Mouse (Mus musculus) forebrain, embryonic 14.5 days (tissue): ENCODE results near the gene Dmrtc2. TPM values are rescaled to one million over a fixed set of nuclear protein-coding genes. Genes with fewer than 3 reads are reported as not detected.
A peak's percentile ranks its signal among the peaks of the same experiment; 100 is the strongest.
"Not testable (repeated sequence)": the region's sequence is repeated elsewhere in the genome, so short reads cannot be mapped to it uniquely, and the experiment has no call there.

Experiments used
- ATAC-seq: fragments of 200-750 bp; cut with Nextera tagmentation; 2 replicates; pipeline ENCODE4 v1.8.0; 2017; ENCODE audit warnings: mild to moderate bottlenecking, moderate library complexity
- DNase-seq: peaks from one replicate; pipeline ENCODE4 v3.0.0-alpha.2; 2015; ENCODE audit warnings: low spot score
- H3K27ac ChIP-seq: fragments of 300-500 bp; sonication (generic); 2 replicates; pipeline ENCODE4 v1.5.1; 2014; ENCODE audit warnings: low read depth, mild to moderate bottlenecking, control low read depth, low read length, moderate library complexity
- H3K27me3 ChIP-seq: fragments of 300-500 bp; sonication (generic); replicated peaks from 2 replicates; pipeline ENCODE4 v1.6.1; 2014; ENCODE audit warnings: low read length, control low read depth, mixed read lengths; ENCODE audit not compliant: control insufficient read depth, insufficient read depth
- H3K36me3 ChIP-seq: fragments of 300-500 bp; sonication (generic); 2 replicates; pipeline ENCODE4 v1.6.1; 2014; ENCODE audit warnings: low read length, control low read depth; ENCODE audit not compliant: control insufficient read depth, insufficient read depth
- H3K4me1 ChIP-seq: fragments of 300-500 bp; sonication (generic); 2 replicates; pipeline ENCODE4 v1.6.1; 2014; ENCODE audit warnings: antibody characterized with exemption, low read length, control low read depth; ENCODE audit not compliant: control insufficient read depth, insufficient read depth
- H3K4me2 ChIP-seq: fragments of 300-500 bp; sonication (generic); 2 replicates; pipeline ENCODE4 v1.6.1; 2014; ENCODE audit warnings: mild to moderate bottlenecking, control low read depth, low read length
- H3K4me3 ChIP-seq: fragments of 300-500 bp; sonication (generic); 2 replicates; pipeline ENCODE4 v1.5.1; 2014; ENCODE audit warnings: low read depth, low read length, control low read depth
- H3K9ac ChIP-seq: fragments of 300-500 bp; sonication (generic); 2 replicates; pipeline ENCODE4 v1.6.1; 2014; ENCODE audit warnings: mild to moderate bottlenecking, low read length, control low read depth, moderate library complexity
- H3K9me3 ChIP-seq: fragments of 300-500 bp; sonication (generic); replicated peaks from 2 replicates; pipeline ENCODE4 v1.6.1; 2016; ENCODE audit warnings: low read length, control low read depth, mixed read lengths; ENCODE audit not compliant: control insufficient read depth
- WGBS: fragments of 180-500 bp; shearing (Covaris S2); extraction: QIAGEN DNeasy Blood & Tissue Kit; methylation state at CpG from one replicate; pipeline ENCODE4 v1.1.7; 2014; 5-methylcytosine and 5-hydroxymethylcytosine counted together
- polyA plus RNA-seq: library from polyadenylated mRNA; unstranded; fragments of >200 nt; fragmentation: Nextera tagmentation; extraction: Ambion mirVana; gene quantifications from 2 replicates; pipeline ENCODE4 v1.2.1, GENCODE M21; 2014

Gene Dmrtc2
- polyA plus RNA-seq, 1 experiment from 2014 or later: not detected

GRCm38 (mm10) chr7:24845713-24846112, 24.1 kb upstream of the Dmrtc2 start:
- Histone ChIP-seq H3K4me3 (no peak overlapping the region), H3K9me3 (no peaks in the 10 kb centered on the region), H3K27ac (0 out of 2 replicates have a peak overlapping the region, but pooled peaks have one; percentile 11), H3K4me1 (no peaks in the 10 kb centered on the region), H3K4me2 (no peak overlapping the region), H3K36me3 (no peaks in the 10 kb centered on the region), H3K27me3 (no peaks in the 10 kb centered on the region), H3K9ac (no peak overlapping the region)
- peak; percentile 56 for DNase-seq
- peak; percentile 46; the same call in 1 of the 2 replicates for ATAC-seq
- 2% methylated on average over 6 of the region's 6 CpGs for WGBS

DNA sequence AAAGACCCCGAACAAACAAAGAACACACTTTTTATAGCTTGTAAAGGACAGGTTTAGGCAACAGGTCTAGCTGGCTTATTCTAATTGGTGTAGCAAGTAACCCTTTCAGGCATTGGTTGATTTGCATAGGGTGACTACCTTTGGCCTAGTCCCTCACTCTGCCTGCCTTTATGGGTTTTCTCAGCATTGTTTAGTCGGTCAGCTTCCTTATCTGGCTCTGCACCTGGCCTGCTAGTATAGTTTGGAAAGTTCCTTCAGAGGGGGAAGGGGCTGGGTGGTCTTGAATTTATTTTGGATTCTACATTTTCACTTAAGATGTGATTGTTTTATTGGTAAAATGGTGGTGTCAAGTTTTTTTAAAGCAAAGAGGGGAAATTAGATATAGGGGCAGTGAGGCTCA, 23.3 kb upstream of the Dmrtc2 start:
- not testable (repeated sequence) for H3K4me3 ChIP-seq, H3K9me3 ChIP-seq, H3K4me2 ChIP-seq, DNase-seq, H3K4me1 ChIP-seq, H3K27ac ChIP-seq, H3K36me3 ChIP-seq, H3K9ac ChIP-seq, H3K27me3 ChIP-seq, ATAC-seq
- 17% methylated on average over 2 of the region's 2 CpGs for WGBS

DNA sequence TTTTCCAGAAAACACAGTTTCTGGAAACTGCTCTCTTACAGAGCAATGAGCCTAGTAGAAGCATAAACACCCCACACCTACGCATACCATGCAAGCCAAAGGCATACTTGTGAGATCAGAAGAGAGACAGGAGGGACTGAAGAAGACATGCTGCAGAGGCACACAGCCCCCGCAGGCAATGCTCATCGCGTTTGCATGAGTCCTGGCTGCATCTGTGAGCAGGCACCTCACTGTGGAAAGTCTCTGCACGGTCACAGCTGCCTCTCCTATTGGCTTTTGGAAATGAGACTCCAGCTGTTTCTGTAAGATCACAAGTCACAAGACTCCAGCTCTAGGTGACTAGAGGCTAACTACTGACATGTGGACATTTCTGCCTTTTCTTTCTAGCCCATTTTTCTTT, 19.7 kb upstream of the Dmrtc2 start:
- H3K9me3 ChIP-seq: no peaks in the 10 kb centered on the region
- H3K9ac ChIP-seq: no peak overlapping the region
- no peak overlapping the region for H3K4me2 ChIP-seq
- WGBS: 33% methylated on average over 5 of the region's 5 CpGs
- no peak for ATAC-seq
- no peaks in the 10 kb centered on the region for H3K36me3 ChIP-seq
- H3K27ac ChIP-seq: no peak overlapping the region
- no peak for DNase-seq
- H3K4me3 ChIP-seq: no peak overlapping the region
- no peaks in the 10 kb centered on the region for H3K4me1 ChIP-seq
- H3K27me3 ChIP-seq: no peaks in the 10 kb centered on the region

- no peak overlapping the region for H3K9ac ChIP-seq
- DNase-seq (no peak), ATAC-seq (no peak)
- no peaks in the 10 kb centered on the region for H3K36me3 ChIP-seq
- H3K9me3 ChIP-seq: no peaks in the 10 kb centered on the region
- no peak overlapping the region for H3K4me3 ChIP-seq
- WGBS: 43% methylated on average over 6 of the region's 6 CpGs
- no peaks in the 10 kb centered on the region for H3K27me3 ChIP-seq
- H3K27ac ChIP-seq: no peak overlapping the region
- H3K4me2 ChIP-seq: no peak overlapping the region
- H3K4me1 ChIP-seq: no peaks in the 10 kb centered on the region
Observed at GRCm38 (mm10) chr7:24850899-24851303, 19.0 kb upstream of the Dmrtc2 start.

- no peak overlapping the region for H3K4me2 ChIP-seq
- no peaks in the 10 kb centered on the region for H3K9me3 ChIP-seq
- no peaks in the 10 kb centered on the region for H3K36me3 ChIP-seq
- no peak overlapping the region for H3K9ac ChIP-seq
- ATAC-seq (no peak), DNase-seq (no peak)
- 79% methylated on average over 5 of the region's 5 CpGs for WGBS
- H3K27me3 ChIP-seq: no peaks in the 10 kb centered on the region
- H3K27ac ChIP-seq: no peak overlapping the region
- no peak overlapping the region for H3K4me3 ChIP-seq
- no peaks in the 10 kb centered on the region for H3K4me1 ChIP-seq
Observed at GRCm38 (mm10) chr7:24851596-24852325, 18.1 kb upstream of the Dmrtc2 start.

DNA sequence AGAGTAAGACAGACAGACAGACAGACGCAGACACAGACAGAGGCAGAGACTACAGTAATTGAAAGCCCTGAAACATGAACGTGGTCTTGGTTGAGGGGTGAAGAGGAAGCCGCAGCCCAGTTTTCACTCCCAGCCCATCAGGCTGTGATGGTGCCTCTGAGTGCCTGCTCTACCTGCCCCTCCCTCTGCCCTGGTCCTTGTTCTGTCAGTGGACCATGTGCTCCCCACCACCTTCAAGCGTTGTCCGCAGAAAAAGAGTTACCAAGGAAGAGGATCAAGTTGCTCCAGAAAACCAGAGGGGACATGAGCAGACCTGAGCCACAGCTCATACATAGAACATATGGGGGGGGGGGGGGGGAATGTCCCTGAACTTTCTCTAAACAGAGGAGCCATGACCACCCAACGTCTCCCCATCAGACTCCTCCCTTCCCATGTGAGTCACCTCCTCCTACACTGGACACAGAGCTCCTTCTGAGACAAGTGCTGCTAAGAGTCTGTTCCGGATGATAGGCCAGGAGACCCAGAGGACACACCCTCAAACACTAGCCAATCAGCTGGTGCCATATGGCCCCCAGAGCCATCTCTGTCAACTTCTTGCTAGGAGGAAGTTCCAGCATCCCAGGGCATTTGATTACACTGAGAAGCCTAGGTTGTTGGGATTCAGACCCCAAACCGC, 17.2 kb upstream of the Dmrtc2 start:
- WGBS: 85% methylated on average over 8 of the region's 8 CpGs
- no peaks in the 10 kb centered on the region for H3K36me3 ChIP-seq
- no peak overlapping the region for H3K27ac ChIP-seq
- DNase-seq (no peak), ATAC-seq (no peak)
- H3K4me1 ChIP-seq: no peaks in the 10 kb centered on the region
- no peak overlapping the region for H3K9ac ChIP-seq
- no peaks in the 10 kb centered on the region for H3K27me3 ChIP-seq
- H3K9me3 ChIP-seq: no peaks in the 10 kb centered on the region
- H3K4me3 ChIP-seq: no peak overlapping the region
- no peak overlapping the region for H3K4me2 ChIP-seq

GRCm38 (mm10) chr7:24853233-24853563, 16.7 kb upstream of the Dmrtc2 start:
- Histone ChIP-seq H3K36me3 (no peaks in the 10 kb centered on the region), H3K4me2 (no peak overlapping the region), H3K27ac (no peak overlapping the region), H3K4me1 (no peaks in the 10 kb centered on the region), H3K4me3 (no peak overlapping the region), H3K9me3 (no peaks in the 10 kb centered on the region), H3K27me3 (no peaks in the 10 kb centered on the region), H3K9ac (no peak overlapping the region)
- no peak for DNase-seq
- no peak for ATAC-seq

- whole genome bisulfite sequencing: 51% methylated on average over 7 of the region's 7 CpGs
- H3K4me1 ChIP-seq: no peaks in the 10 kb centered on the region
- ATAC-seq (no peak), DNase-seq (no peak)
- no peak overlapping the region for H3K27ac ChIP-seq
- no peaks in the 10 kb centered on the region for H3K9me3 ChIP-seq
- H3K36me3 ChIP-seq: no peaks in the 10 kb centered on the region
- H3K9ac ChIP-seq: no peak overlapping the region
- no peak overlapping the region for H3K4me2 ChIP-seq
- H3K4me3 ChIP-seq: no peak overlapping the region
- H3K27me3 ChIP-seq: no peaks in the 10 kb centered on the region
Observed at GRCm38 (mm10) chr7:24853695-24854094, 16.2 kb upstream of the Dmrtc2 start.

- H3K27ac ChIP-seq: no peak overlapping the region
- DNase-seq (no peak), ATAC-seq (no peak)
- no peaks in the 10 kb centered on the region for H3K4me1 ChIP-seq
- no peak overlapping the region for H3K9ac ChIP-seq
- 28% methylated on average over 6 of the region's 6 CpGs for WGBS
- no peak overlapping the region for H3K4me3 ChIP-seq
- no peak overlapping the region for H3K4me2 ChIP-seq
- no peaks in the 10 kb centered on the region for H3K27me3 ChIP-seq
- H3K9me3 ChIP-seq: no peaks in the 10 kb centered on the region
- H3K36me3 ChIP-seq: no peaks in the 10 kb centered on the region
Observed at GRCm38 (mm10) chr7:24856460-24857120, 13.3 kb upstream of the Dmrtc2 start.
